Mouse (Mus musculus) colon, adult 2 months (tissue): ENCODE results near the gene Krt84. TPM values are rescaled to one million over a fixed set of nuclear protein-coding genes. Genes with fewer than 3 reads are reported as not detected.

ENCODE experiments used
- polyA plus RNA-seq: library from polyadenylated mRNA; depleted of rRNA; stranded (reverse); fragments of >200 nt; gene quantifications from 2 replicates; pipeline ENCODE4 v1.2.3, GENCODE M21; 2012; rRNA removed

Krt84 gene
- polyA plus RNA-seq: 1.0 and 1.2 TPM in 2 replicates

GRCm38 (mm10) chr15:101532720-101533119, at the start of gene Krt84:
Gene Krt84 (minus strand): TSS chr15:101532820.

DNA sequence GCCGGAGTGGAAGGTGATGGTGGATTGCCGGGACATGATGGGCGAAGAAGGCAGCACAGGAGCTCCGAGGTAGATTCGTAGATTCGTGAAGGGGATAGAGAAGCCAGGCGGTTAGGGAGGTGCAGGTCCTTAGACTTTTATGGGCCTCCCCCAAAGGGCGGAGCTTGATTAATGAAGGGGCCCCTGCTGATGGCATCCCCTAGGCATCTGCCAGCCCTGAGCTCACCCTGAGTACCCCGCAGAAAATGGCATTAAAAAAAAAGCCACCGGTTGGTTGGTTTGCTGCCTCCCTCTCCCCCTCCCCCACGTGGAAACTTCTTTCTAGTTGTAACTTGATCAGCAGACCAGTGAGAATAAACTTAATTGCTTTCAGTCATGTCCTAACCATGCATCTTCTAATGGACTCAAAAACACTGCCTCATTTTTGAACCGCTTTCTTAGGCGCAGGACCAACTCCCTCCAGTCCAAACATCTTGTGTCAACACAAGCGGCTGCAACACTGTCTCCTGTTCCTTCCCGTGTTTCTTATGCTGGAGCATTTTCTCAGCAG, 41.3 kb upstream of the Krt84 start, which contains the start of gene Krt75:
Gene Krt75, minus strand, starts transcription at position 109 of the 550 bp plus-strand sequence.

GRCm38 (mm10) chr15:101562850-101563249, 30.2 kb upstream of the Krt84 start, which contains the start of gene Krt90:
Gene Krt90 (minus strand): TSS chr15:101562950.

DNA sequence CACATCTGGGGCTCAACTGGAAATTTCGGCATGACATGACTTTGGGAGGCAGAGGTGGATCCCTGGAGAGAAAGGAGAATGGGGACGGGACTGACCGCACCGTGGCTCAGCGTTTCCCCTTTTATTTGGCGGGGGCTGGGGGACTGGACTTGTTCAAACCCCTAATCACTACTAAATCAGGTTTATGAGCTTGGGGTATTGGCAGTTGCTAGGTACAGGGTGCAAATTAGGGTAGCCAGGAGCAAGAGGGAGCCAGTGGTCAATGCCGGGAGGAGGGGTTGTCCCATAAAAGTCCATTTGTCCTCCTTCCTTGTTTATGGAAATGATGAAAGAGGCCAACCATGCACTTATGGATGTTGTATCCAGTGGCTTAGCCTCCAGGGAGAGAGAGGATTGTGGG, 17.9 kb upstream of the Krt84 start, which contains the start of gene Krt82:
Gene Krt82, minus strand, starts transcription at position 101 of the 400 bp plus-strand sequence.

DNA sequence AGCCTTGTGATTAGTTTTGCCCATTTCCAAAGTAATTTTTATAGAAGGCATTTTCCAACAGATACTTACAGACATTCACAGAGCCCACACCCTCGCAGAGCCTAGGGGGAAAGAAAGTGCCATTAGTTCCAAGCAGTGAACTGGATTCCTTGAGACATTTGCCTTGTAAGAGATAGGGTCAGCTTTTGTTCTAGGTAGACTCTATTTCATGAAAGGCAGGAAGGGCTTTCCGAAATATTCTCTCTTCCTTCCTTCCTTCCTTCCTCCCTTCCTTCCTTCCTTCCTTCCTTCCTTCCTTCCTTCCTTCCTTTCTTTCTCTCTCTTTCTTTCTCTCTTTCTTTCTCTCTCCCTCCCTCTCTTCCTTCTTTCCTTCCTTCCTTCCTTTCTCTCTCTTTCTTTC, 15.5 kb downstream of the Krt84 start, which contains the start of gene Gm49425:
Gene Gm49425, minus strand, starts transcription at position 101 of the 400 bp plus-strand sequence.

DNA sequence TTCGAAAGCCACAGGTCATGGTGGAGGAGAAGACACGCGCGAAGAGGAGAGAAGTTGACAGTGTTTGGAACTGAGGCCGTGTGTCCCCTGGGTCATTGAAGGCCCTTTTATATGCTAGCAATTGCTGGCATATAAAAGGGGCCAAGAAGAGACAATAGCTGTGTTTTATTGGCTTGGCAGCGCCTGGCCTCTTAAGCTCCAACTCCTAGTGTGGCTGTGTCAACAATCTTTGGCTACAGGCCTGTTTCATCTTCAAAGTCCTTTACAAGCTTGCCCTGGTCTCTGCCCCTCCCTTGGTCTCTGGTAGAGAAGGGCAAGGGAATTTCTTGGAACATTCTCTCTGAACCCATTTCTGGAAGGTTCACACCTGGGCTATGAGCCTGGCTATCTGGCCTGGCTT, 41.2 kb downstream of the Krt84 start, which contains the start of gene Krt83:
Gene Krt83, minus strand, starts transcription at position 82 of the 400 bp plus-strand sequence.

Other genes starting within 250 kb of the Krt84 start
- gene Atg101, start 248.5 kb downstream of the Krt84 start, polyA plus RNA-seq: 58.0 and 64.1 TPM in 2 replicates
- gene 6030408B16Rik, start 239.6 kb downstream of the Krt84 start, polyA plus RNA-seq: 0.28 and 0.51 TPM in 2 replicates
- gene Krt80, start 162.7 kb downstream of the Krt84 start, polyA plus RNA-seq: 2.5 and 2.9 TPM in 2 replicates
- 71.1 and 72.9 TPM in 2 replicates for gene Krt7, start 121.8 kb downstream of the Krt84 start, polyA plus RNA-seq
- gene Krt87, start 94.0 kb downstream of the Krt84 start, polyA plus RNA-seq: 2.8 and 3.7 TPM in 2 replicates
- not detected in 2 replicates for gene Krt88, start 85.1 kb downstream of the Krt84 start, polyA plus RNA-seq
- not detected in 2 replicates for gene Krt81, start 69.1 kb downstream of the Krt84 start, polyA plus RNA-seq
- gene Krt86, start 59.3 kb downstream of the Krt84 start, polyA plus RNA-seq: not detected in 2 replicates
- 0.63 and 0.72 TPM in 2 replicates for gene Krt83, start 41.3 kb downstream of the Krt84 start, polyA plus RNA-seq
- gene Gm49425, start 15.6 kb downstream of the Krt84 start, polyA plus RNA-seq: not detected in 2 replicates
- gene Krt82, start 17.8 kb upstream of the Krt84 start, polyA plus RNA-seq: not detected in 2 replicates
- 0.03 TPM in 1 of 2 replicates, not detected in the other for gene Krt90, start 30.1 kb upstream of the Krt84 start, polyA plus RNA-seq
- gene Krt75, start 41.1 kb upstream of the Krt84 start, polyA plus RNA-seq: not detected in 2 replicates
- gene Gm5414, start 95.4 kb upstream of the Krt84 start, polyA plus RNA-seq: not detected in 2 replicates
- gene Gm5478, start 114.6 kb upstream of the Krt84 start, polyA plus RNA-seq: not detected in 2 replicates
- not detected in 2 replicates for gene Krt6b, start 147.5 kb upstream of the Krt84 start, polyA plus RNA-seq
- gene Krt6a, start 161.5 kb upstream of the Krt84 start, polyA plus RNA-seq: 0.06 TPM in 1 of 2 replicates, not detected in the other
- 0.08 and 0.44 TPM in 2 replicates for gene Krt5, start 180.1 kb upstream of the Krt84 start, polyA plus RNA-seq
- gene Krt71, start 210.3 kb upstream of the Krt84 start, polyA plus RNA-seq: not detected in 2 replicates